Mouse (Mus musculus): ENCODE results near the gene Nbl1.

Gene Nbl1

DNA sequence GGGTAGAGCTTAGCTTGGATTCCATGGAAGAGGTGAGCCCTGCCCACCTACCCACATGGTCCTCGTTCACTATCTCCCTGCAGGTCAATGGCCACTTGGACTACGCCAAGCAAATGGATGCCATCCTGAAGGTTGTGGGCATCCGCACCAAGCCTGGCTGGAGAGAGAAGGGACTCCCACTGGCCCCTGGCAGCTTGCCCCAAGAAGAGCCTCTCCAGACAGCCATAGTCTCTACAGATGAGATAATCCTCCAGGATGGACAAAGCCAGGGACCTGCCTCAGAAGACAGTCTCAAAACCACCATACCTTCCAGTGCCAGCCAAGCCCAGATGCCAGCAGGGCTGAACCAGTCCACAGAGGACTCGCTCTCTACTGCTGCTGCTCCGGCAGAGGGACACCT is 34.8 kb downstream of the Nbl1 start:
- no peak for DNase-seq

DNA sequence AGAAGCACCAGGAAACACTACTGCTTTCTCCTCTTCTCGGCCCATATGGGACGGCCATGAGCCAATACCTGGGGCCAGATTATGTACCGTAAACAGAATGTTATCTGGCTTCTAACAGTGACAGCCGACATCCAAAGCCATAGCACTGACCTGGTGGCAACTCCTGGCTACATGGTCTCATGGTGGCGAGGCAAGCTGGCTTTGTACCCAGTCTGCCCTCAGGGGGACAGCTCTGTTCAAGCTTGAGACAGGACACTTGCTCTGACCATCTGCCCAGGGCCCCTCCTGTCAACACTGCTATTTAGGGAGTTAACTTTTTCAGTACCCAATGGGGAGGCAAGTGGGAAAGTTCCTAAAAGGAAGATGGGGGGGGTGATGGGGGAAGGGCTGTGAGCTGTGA is 35.5 kb downstream of the Nbl1 start:
- no peak for DNase-seq

DNA sequence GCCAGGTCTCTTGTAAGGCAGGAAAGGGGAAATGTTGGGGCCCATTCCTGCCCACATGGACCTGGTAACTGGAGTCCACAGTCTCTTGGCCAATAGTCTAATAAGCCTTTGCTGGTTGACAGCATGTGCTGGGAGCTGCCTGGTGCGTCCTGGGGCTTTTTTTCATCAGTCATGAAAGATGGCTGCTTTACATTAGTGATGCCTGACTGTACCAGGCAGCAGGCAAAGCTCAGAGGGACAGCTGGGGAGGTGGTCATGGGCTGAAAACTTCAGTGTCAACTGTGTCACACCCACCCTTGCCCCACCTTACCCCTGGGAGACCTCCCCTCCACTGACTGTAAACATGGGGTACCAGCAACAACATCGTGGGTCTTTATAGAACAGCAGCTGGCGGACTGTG is 37.0 kb downstream of the Nbl1 start:
- no peak for DNase-seq

GRCm38 (mm10) chr4:139055336-139055735 is 37.5 kb downstream of the Nbl1 start:
- no peak for DNase-seq

DNA sequence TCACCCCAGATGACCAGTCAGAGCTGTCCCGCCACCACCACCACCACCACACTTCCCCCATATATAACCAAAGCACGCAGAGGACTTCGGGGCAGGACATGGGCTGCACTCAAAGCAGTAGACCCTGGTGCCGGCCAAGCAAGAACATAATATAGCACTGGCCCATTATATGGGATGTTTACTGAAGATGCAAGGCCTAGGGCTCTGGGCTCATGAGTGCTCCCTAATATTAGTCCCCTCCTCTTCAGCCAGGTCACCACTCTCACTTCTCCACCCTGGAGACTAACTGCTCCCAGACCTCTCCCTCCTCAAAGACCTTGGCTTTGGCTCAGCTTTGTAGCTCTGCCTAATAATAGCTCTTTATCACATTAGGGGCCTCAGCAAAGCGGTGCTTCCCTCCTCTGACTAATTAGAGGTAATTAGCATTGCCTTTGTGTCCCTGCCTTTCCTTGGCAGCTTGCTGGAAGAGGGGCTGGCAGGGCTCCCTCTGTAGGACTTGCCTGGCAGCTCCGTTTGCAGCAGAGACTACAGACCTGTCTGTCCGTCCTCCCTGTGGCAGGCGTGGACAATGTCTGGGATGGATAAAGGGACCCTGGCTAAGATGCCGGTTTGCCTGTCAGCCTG is 38.4 kb downstream of the Nbl1 start:
- no peak for DNase-seq

- DNase-seq: no peak
Measured at GRCm38 (mm10) chr4:139053391-139053790, 39.4 kb downstream of the Nbl1 start.

DNA sequence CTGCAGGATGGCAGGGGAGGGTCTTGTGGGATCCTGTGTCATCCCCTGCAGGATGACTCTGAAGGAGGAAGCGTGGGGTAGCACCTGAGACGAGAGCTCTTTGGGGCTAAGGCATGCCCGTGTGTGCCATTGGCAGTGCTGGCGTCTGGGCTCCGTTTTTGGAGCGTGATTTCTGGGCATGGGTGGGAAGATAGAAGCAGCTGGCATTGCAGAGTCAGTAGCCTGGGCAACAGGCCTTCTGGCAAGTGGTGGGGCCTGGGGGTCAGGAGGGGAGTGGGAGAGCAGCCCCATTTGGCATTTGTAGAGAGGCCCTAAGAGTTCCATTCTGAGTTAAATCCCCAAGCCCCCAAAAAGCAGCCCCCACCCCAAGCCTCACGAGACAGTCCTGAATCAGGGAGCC is 40.0 kb downstream of the Nbl1 start:
- no peak for DNase-seq

GRCm38 (mm10) chr4:139048518-139048917 is 44.3 kb downstream of the Nbl1 start:
- DNase-seq: no peak

DNA sequence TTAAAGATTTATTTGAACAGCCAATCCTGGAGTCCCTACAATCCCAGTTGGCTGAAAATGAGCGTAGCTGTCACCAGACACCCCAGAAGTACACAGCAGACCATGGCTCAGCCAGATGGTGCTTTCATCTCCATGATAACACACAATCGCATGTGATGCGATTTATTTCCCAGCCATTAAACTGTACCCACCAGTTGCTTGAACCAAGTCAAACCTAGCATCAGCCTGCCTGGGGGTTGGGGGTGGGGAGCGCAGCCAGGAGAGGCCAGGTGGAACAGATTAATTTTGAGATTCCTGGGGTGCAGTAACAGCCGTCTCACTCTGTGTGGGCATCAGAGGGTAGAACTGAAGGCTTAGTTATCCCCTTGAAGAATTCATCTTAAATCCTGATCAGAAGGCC is 46.4 kb downstream of the Nbl1 start:
- DNase-seq: no peak

GRCm38 (mm10) chr4:139044566-139044965 is 48.2 kb downstream of the Nbl1 start:
- peak; percentile 9 to 10 for DNase-seq

DNA sequence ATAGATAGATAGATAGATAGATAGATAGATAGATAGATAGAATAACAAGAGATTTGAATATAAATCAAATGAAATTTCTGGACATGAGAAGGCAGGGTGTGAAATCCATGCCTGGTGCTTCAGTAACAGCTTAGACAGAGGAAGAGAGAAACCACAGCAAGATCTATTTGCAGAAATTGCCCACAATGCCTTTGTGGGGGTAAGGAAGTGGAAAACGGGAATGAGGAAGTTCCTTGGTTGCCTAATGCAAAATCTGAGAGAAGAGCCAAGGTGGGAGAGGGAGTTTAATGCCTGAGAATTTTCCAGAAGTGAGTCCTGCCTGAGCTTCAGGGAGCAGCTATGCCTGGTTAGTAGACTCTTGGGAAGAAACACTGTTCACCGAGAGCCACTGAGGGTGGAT is 49.2 kb downstream of the Nbl1 start:
- DNase-seq: no peak

- no peak for DNase-seq
Measured at GRCm38 (mm10) chr4:139042611-139043010, 50.2 kb downstream of the Nbl1 start.

- DNase-seq: no peak
Measured at GRCm38 (mm10) chr4:139040084-139040839, 52.5 kb downstream of the Nbl1 start.

DNA sequence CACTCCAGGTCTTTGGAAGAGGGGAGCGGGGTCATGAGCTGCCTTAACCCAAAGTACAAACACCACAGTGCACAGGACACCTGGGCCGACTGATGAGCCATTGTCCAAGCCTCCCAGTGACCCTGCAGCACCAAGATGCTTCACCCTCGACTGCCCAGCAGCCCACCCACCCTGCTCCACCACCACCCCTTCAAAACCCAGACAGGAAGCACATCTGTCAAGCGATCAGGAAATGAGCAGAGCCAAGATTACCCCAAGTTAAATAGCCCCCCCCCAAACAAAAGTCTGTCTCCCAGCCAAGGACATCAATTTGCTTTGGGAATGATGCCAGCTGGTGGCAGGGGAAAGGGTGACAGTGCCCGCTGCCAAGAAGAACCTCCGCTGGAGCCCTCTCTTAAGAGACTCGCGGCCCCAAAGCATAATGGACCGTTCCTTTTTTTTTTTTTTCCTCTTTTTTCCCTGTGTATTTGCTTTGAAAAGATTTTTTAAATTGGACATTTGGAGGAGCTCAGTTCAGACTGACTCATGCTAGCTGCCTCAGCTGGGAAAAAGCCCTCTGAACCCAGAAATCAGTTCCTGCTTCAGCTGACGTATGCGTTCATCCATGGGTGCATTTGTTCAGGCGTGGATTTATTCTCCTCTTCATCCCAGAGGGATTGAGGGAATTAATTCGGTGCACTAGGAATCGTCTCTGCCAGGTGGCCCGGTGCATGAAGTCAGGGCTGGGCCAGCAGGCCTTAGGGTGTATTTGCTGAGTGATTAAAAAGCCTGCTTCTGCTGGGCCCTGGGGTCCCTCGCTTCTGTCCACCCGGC is 54.8 kb downstream of the Nbl1 start:
- no peak for DNase-seq

GRCm38 (mm10) chr4:139035799-139036198 is 57.0 kb downstream of the Nbl1 start:
- DNase-seq: no peak

GRCm38 (mm10) chr4:139034942-139035341 is 57.9 kb downstream of the Nbl1 start:
- DNase-seq: no peak

GRCm38 (mm10) chr4:139034540-139034939 is 58.3 kb downstream of the Nbl1 start:
- DNase-seq: no peak

DNA sequence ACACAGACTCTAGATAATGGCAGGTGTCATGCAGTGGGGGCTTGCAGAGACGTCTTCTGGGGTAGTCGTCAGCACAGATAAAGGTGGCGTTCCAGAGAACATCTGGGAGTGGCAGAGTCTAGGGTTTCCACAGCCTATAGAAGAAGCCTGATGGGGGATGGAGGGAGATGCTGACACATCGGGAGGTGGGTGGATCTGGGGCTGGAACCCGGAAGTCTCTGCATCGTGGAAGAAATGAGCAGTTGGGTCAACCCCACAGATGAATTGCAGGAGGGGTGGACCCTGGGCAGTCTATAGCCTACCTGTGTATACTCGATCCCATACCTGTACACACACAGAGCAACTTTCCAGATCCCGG is 58.8 kb downstream of the Nbl1 start:
- no peak for DNase-seq

- no peak for DNase-seq
Measured at GRCm38 (mm10) chr4:139033263-139034009, 59.4 kb downstream of the Nbl1 start.

DNA sequence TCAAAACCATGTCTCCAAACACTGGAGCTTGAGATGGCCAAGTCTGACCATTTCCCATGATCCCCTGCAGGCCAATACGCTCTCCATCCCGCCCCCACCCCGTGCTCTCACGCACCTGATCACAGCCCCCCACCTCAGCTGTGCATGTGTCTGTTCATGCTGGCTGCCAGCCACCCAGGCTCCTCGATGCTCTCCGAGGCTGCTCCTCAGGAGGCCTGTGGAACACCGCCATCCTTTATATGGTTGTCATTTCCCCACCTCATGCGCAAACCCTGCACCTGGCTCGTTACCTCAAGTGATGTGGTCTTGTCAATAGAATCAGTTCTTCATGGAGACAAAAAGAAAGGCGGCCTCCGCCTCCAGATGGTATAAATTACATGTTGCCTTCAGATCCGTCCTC is 60.3 kb downstream of the Nbl1 start:
- no peak for DNase-seq

Data from B cell, adult 2 months (primary cell).